Mouse (Mus musculus): ENCODE results near the gene Mydgf.

The Mydgf gene

GRCm38 (mm10) chr17:56141702-56142605, 41.8 kb downstream of the Mydgf start:
- DNase-seq (ENCODE audit: low read depth) = no peak

- no peak for DNase-seq (ENCODE audit: low read depth)
These were observed 43.7 kb downstream of the Mydgf start, which contains the start of gene Sema6b for GRCm38 (mm10) chr17:56139858-56140595. Sema6b (minus strand) TSS chr17:56140343.

- DNase-seq (ENCODE audit: low read depth) = no peak
These were observed 44.4 kb downstream of the Mydgf start for GRCm38 (mm10) chr17:56139355-56139754.

- no peak for DNase-seq (ENCODE audit: low read depth)
These were observed 45.7 kb downstream of the Mydgf start for GRCm38 (mm10) chr17:56137839-56138613.

GRCm38 (mm10) chr17:56136558-56136957, 47.2 kb downstream of the Mydgf start:
- DNase-seq (ENCODE audit: low read depth) = no peak

- DNase-seq (ENCODE audit: low read depth) = peak; percentile 57
These were observed 49.2 kb downstream of the Mydgf start for GRCm38 (mm10) chr17:56134463-56134971.

GRCm38 (mm10) chr17:56133457-56134363, 50.0 kb downstream of the Mydgf start:
- no peak for DNase-seq (ENCODE audit: low read depth)

GRCm38 (mm10) chr17:56132661-56133060, 51.1 kb downstream of the Mydgf start:
- DNase-seq (ENCODE audit: low read depth) = peak; percentile 58

GRCm38 (mm10) chr17:56131814-56132213, 51.9 kb downstream of the Mydgf start:
- peak; percentile 62 for DNase-seq (ENCODE audit: low read depth)

GRCm38 (mm10) chr17:56131136-56131535, 52.6 kb downstream of the Mydgf start:
- no peak for DNase-seq (ENCODE audit: low read depth)

- DNase-seq (ENCODE audit: low read depth) = no peak
These were observed 55.5 kb downstream of the Mydgf start for GRCm38 (mm10) chr17:56128246-56128645.

- DNase-seq (ENCODE audit: low read depth) = no peak
These were observed 57.5 kb downstream of the Mydgf start for GRCm38 (mm10) chr17:56126175-56126574.
